Mouse (Mus musculus) urinary bladder, postnatal 10 days (tissue): ENCODE results near the gene Ksr2.

Experiments used
- DNase-seq: peaks from one replicate; pipeline ENCODE4 v3.0.0; 2022; ENCODE audit warnings: low spot score

The Ksr2 gene

GRCm38 (mm10) chr5:117689840-117690239, 276.0 kb downstream of the Ksr2 start:
- DNase-seq = no peak

- DNase-seq = no peak
Measured at GRCm38 (mm10) chr5:117691271-117691670, 277.5 kb downstream of the Ksr2 start.

- no peak for DNase-seq
Measured at GRCm38 (mm10) chr5:117693557-117693956, 279.8 kb downstream of the Ksr2 start.

- DNase-seq = no peak
Measured at GRCm38 (mm10) chr5:117694632-117695031, 280.8 kb downstream of the Ksr2 start.

- no peak for DNase-seq
Measured at GRCm38 (mm10) chr5:117696366-117696765, 282.6 kb downstream of the Ksr2 start.

GRCm38 (mm10) chr5:117697589-117697988, 283.8 kb downstream of the Ksr2 start:
- DNase-seq = no peak

- DNase-seq = no peak
Measured at GRCm38 (mm10) chr5:117704371-117704770, 290.6 kb downstream of the Ksr2 start.

- no peak for DNase-seq
Measured at GRCm38 (mm10) chr5:117706633-117707032, 292.8 kb downstream of the Ksr2 start.

GRCm38 (mm10) chr5:117709306-117709705, 295.5 kb downstream of the Ksr2 start:
- no peak for DNase-seq

- no peak for DNase-seq
Measured at GRCm38 (mm10) chr5:117711636-117712035, 297.8 kb downstream of the Ksr2 start.

GRCm38 (mm10) chr5:117712207-117712606, 298.4 kb downstream of the Ksr2 start:
- no peak for DNase-seq

GRCm38 (mm10) chr5:117717120-117717519, 303.3 kb downstream of the Ksr2 start:
- DNase-seq = no peak

- no peak for DNase-seq
Measured at GRCm38 (mm10) chr5:117723316-117723715, 309.5 kb downstream of the Ksr2 start.

- no peak for DNase-seq
Measured at GRCm38 (mm10) chr5:117726548-117726947, 312.7 kb downstream of the Ksr2 start.

- DNase-seq = no peak
Measured at GRCm38 (mm10) chr5:117727138-117727537, 313.3 kb downstream of the Ksr2 start.

GRCm38 (mm10) chr5:117731311-117731710, 317.5 kb downstream of the Ksr2 start:
- DNase-seq = no peak

GRCm38 (mm10) chr5:117744654-117745178, 330.9 kb downstream of the Ksr2 start:
- no peak for DNase-seq

GRCm38 (mm10) chr5:117749353-117749752, 335.6 kb downstream of the Ksr2 start:
- DNase-seq = no peak

GRCm38 (mm10) chr5:117757696-117758482, 344.1 kb downstream of the Ksr2 start:
- DNase-seq = no peak

GRCm38 (mm10) chr5:117761181-117761832, 347.5 kb downstream of the Ksr2 start:
- no peak for DNase-seq

- DNase-seq = no peak
Measured at GRCm38 (mm10) chr5:117764496-117764895, 350.7 kb downstream of the Ksr2 start.

GRCm38 (mm10) chr5:117779175-117779574, 365.4 kb downstream of the Ksr2 start:
- DNase-seq = no peak

GRCm38 (mm10) chr5:117780681-117781080, 366.9 kb downstream of the Ksr2 start, which contains the start of gene Nos1:
Nos1 (plus strand) TSS chr5:117781032.
- DNase-seq = no peak
